Mouse (Mus musculus) ES-Bruce4 (cell line): ENCODE measurements around the gene A630001G21Rik. TPM values are rescaled to one million over a fixed set of nuclear protein-coding genes. Genes with fewer than 3 reads are reported as not detected.

Source experiments
- H3K27ac ChIP-seq: 2 replicates; pipeline ENCODE4 v1.5.1; 2012; ENCODE audit warnings: low read length, inconsistent platforms; ENCODE audit not compliant: insufficient read depth
- H3K27me3 ChIP-seq: 2 replicates; pipeline ENCODE4 v1.6.1; 2012; ENCODE audit warnings: mild to moderate bottlenecking, low read length, inconsistent platforms; ENCODE audit not compliant: control insufficient read depth, poor library complexity, insufficient read depth, severe bottlenecking
- H3K36me3 ChIP-seq: 2 replicates; pipeline ENCODE4 v1.6.1; 2012; ENCODE audit warnings: inconsistent platforms, mild to moderate bottlenecking, low read length, moderate library complexity; ENCODE audit not compliant: control insufficient read depth, poor library complexity, insufficient read depth, severe bottlenecking
- H3K4me1 ChIP-seq: one replicate; pipeline ENCODE4 v1.8.1; 2011; ENCODE audit warnings: low read length; ENCODE audit not compliant: control insufficient read depth, insufficient read depth
- H3K4me3 ChIP-seq: 2 replicates; pipeline ENCODE4 v1.5.1; 2011; ENCODE audit warnings: low read depth, mild to moderate bottlenecking, low read length
- H3K9ac ChIP-seq: 2 replicates; pipeline ENCODE4 v1.6.1; 2012; ENCODE audit warnings: low read depth, mild to moderate bottlenecking, inconsistent platforms; ENCODE audit not compliant: poor library complexity, severe bottlenecking
- H3K9me3 ChIP-seq: replicated peaks from 2 replicates; pipeline ENCODE4 v1.6.1; 2012; ENCODE audit warnings: mild to moderate bottlenecking, low read length, inconsistent platforms; ENCODE audit not compliant: control insufficient read depth, poor library complexity, insufficient read depth, severe bottlenecking
- CTCF ChIP-seq: IDR thresholded peaks from one replicate; pipeline ENCODE4 v1.8.1; 2011; ENCODE audit warnings: low read depth, low read length
- EP300 ChIP-seq: IDR thresholded peaks from 2 replicates; pipeline ENCODE4 v1.6.1; 2011; ENCODE audit warnings: low read depth, low read length; ENCODE audit not compliant: insufficient read depth
- POLR2A ChIP-seq: IDR thresholded peaks from one replicate; pipeline ENCODE4 v1.8.1; 2011; ENCODE audit warnings: low read length; ENCODE audit not compliant: insufficient read depth
- polyA plus RNA-seq: library from polyadenylated mRNA; stranded (reverse); fragments of >200 nt; gene quantifications from 2 replicates; pipeline ENCODE4 v1.2.4, GENCODE M21; 2011; ENCODE audit warnings: low read depth; ENCODE audit not compliant: missing spikeins, insufficient read depth, insufficient read length

A630001G21Rik gene
- polyA plus RNA-seq, 1 experiment: 1.1 TPM

GRCm38 (mm10) chr1:85757531-85758230 lies 20.8 kb downstream of the A630001G21Rik start:
- Histone ChIP-seq H3K27ac (no peak overlapping the region), H3K9ac (no peak overlapping the region), H3K27me3 (no peaks in the 10 kb centered on the region), H3K4me1 (no peaks in the 10 kb centered on the region), H3K9me3 (no peaks in the 10 kb centered on the region), H3K4me3 (no peak overlapping the region), H3K36me3 (no peaks in the 10 kb centered on the region)
- no peak for TF ChIP-seq CTCF
- TF ChIP-seq EP300: no peak
- no peak for TF ChIP-seq POLR2A

GRCm38 (mm10) chr1:85751932-85752680 lies 26.3 kb downstream of the A630001G21Rik start:
- TF ChIP-seq EP300 (no peak), CTCF (no peak), POLR2A (no peak)
- Histone ChIP-seq H3K9me3 (no peaks in the 10 kb centered on the region), H3K36me3 (no peaks in the 10 kb centered on the region), H3K27me3 (no peaks in the 10 kb centered on the region), H3K4me1 (no peaks in the 10 kb centered on the region), H3K27ac (no peak overlapping the region), H3K9ac (no peak overlapping the region), H3K4me3 (no peak overlapping the region)

GRCm38 (mm10) chr1:85751494-85751893 lies 26.9 kb downstream of the A630001G21Rik start:
- Histone ChIP-seq H3K27me3 (no peaks in the 10 kb centered on the region), H3K9me3 (no peaks in the 10 kb centered on the region), H3K9ac (no peak overlapping the region), H3K4me1 (no peaks in the 10 kb centered on the region), H3K27ac (no peak overlapping the region), H3K4me3 (no peak overlapping the region), H3K36me3 (no peaks in the 10 kb centered on the region)
- TF ChIP-seq CTCF (no peak), POLR2A (no peak), EP300 (no peak)

GRCm38 (mm10) chr1:85750650-85751049 lies 27.8 kb downstream of the A630001G21Rik start:
- H3K9me3 ChIP-seq: no peaks in the 10 kb centered on the region
- no peaks in the 10 kb centered on the region for H3K36me3 ChIP-seq
- no peak for TF ChIP-seq POLR2A
- TF ChIP-seq CTCF: no peak
- no peak for TF ChIP-seq EP300
- no peak overlapping the region for H3K9ac ChIP-seq
- no peaks in the 10 kb centered on the region for H3K4me1 ChIP-seq
- H3K27me3 ChIP-seq: no peaks in the 10 kb centered on the region
- no peak overlapping the region for H3K4me3 ChIP-seq
- no peak overlapping the region for H3K27ac ChIP-seq

GRCm38 (mm10) chr1:85749829-85750228 lies 28.6 kb downstream of the A630001G21Rik start:
- no peaks in the 10 kb centered on the region for H3K4me1 ChIP-seq
- no peaks in the 10 kb centered on the region for H3K36me3 ChIP-seq
- H3K9ac ChIP-seq: no peak overlapping the region
- no peak overlapping the region for H3K4me3 ChIP-seq
- no peaks in the 10 kb centered on the region for H3K27me3 ChIP-seq
- H3K9me3 ChIP-seq: no peaks in the 10 kb centered on the region
- H3K27ac ChIP-seq: no peak overlapping the region
- TF ChIP-seq EP300: no peak
- no peak for TF ChIP-seq POLR2A
- no peak for TF ChIP-seq CTCF

GRCm38 (mm10) chr1:85746511-85746910 lies 31.9 kb downstream of the A630001G21Rik start:
- H3K4me3 ChIP-seq: no peak overlapping the region
- no peaks in the 10 kb centered on the region for H3K4me1 ChIP-seq
- H3K36me3 ChIP-seq: no peaks in the 10 kb centered on the region
- H3K9me3 ChIP-seq: no peaks in the 10 kb centered on the region
- no peaks in the 10 kb centered on the region for H3K27me3 ChIP-seq
- H3K9ac ChIP-seq: no peak overlapping the region
- H3K27ac ChIP-seq: no peak overlapping the region
- TF ChIP-seq CTCF: no peak
- no peak for TF ChIP-seq EP300
- no peak for TF ChIP-seq POLR2A
